Mouse (Mus musculus) monocyte, adult 5-6 weeks (primary cell): ENCODE data around the gene Cd99l2. TPM values are rescaled to one million over a fixed set of nuclear protein-coding genes. Genes with fewer than 3 reads are reported as not detected.

Source experiments
- ATAC-seq: fragments of 153-309, 156-312 bp; replicated peaks from 2 replicates; pipeline ENCODE4 v1.8.0; 2017; ENCODE audit warnings: mild to moderate bottlenecking; ENCODE audit not compliant: low TSS enrichment, insufficient number of reproducible peaks, severe bottlenecking, poor library complexity, low FRiP score
- total RNA-seq: library from RNA; stranded (forward); fragments of 200-1000, 200-491, 200-594 nt; gene quantifications from 3 replicates; pipeline ENCODE4 v1.2.3, GENCODE M21; 2017

Gene Cd99l2
- total RNA-seq, 1 experiment from 2014 or later, result 5.5 TPM

GRCm38 (mm10) chrX:71406290-71406689 is 86.4 kb downstream of the Cd99l2 start:
- no peak for ATAC-seq

GRCm38 (mm10) chrX:71396326-71396725 is 96.3 kb downstream of the Cd99l2 start:
- no peak for ATAC-seq

- ATAC-seq, result no peak
Observed at GRCm38 (mm10) chrX:71381571-71381970, 111.1 kb downstream of the Cd99l2 start.

GRCm38 (mm10) chrX:71378435-71378834 is 114.2 kb downstream of the Cd99l2 start:
- ATAC-seq, result no peak

- ATAC-seq, result no peak
Observed at GRCm38 (mm10) chrX:71376781-71377180, 115.9 kb downstream of the Cd99l2 start.

Other genes with a start within 250 kb of the Cd99l2 start
- gene Mtmr1, start 128.1 kb downstream of the Cd99l2 start, total RNA-seq, result 36.1 to 66.1 TPM (median 41.8 TPM) in 3 replicates
- 4.8 to 9.4 TPM (median 7.9 TPM) in 3 replicates for gene Hmgb3, start 63.1 kb upstream of the Cd99l2 start, total RNA-seq
- gene Gpr50, start 170.8 kb upstream of the Cd99l2 start, total RNA-seq, result not detected in 3 replicates